Mouse (Mus musculus): ENCODE data around the gene Filip1l.

Gene Filip1l

GRCm38 (mm10) chr16:57437523-57438287, 84.8 kb downstream of the Filip1l start:
- no peak for DNase-seq

DNA sequence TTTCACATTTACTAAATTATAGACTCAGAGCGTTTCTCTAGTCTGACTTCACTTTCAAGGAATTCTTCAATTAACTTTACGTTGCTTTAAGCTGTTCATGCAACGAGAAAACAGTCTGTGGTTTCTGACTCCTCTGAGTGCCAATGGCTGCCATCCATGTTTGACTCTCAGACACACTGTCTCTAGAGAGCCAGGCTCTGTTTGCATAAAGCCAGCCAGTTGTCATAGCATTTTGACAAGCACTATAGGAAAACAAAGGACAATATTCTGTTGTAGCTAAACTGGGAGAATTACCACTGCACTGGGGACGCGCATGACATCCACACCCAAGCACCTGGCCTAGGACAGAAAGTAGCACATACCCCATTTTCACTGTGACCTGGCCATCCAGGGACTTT, 85.4 kb downstream of the Filip1l start:
- no peak for DNase-seq

DNA sequence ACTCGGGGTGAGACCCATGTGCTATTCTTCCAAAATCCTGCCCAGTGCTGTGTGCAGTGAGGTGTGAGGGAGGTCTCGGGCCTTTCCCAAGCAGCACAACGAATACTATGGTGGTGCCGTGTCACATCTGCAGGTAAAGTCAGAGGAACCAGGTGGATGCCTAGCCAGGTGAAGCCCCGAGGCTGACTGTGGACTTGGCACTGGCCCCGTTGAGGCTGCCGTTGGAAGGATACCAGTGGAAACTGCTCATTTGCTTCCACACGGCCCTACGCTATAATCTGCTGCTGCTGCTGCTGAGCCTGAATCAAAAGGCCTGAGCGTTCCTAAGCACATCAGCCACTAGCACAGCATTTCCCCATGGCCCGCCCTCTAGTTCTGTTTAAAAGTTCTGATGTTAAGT, 86.3 kb downstream of the Filip1l start:
- DNase-seq: no peak

GRCm38 (mm10) chr16:57440706-57441437, 88.0 kb downstream of the Filip1l start:
- DNase-seq: no peak

GRCm38 (mm10) chr16:57445096-57446094, 92.5 kb downstream of the Filip1l start:
- no peak for DNase-seq

DNA sequence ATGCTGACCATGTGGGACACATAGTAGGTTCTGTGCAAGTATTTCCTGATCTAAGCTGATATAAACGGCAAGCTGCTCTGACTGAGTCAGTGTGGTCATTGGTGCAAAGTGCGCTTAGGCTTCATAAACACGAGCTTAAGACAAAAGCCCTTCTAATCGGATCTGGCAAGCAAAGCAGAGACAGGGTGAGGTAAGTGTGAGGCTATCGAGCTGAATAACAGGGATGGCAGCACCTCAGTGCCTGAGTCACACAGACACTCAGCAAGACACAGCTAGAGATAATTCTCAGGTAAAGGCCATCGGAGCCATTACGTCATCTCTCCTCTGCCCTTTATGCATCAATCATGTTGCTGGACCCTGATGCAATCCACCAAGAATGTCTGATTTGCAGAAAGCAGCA, 100.1 kb downstream of the Filip1l start:
- peak in 1 of 2 experiments; percentile 12 for DNase-seq

DNA sequence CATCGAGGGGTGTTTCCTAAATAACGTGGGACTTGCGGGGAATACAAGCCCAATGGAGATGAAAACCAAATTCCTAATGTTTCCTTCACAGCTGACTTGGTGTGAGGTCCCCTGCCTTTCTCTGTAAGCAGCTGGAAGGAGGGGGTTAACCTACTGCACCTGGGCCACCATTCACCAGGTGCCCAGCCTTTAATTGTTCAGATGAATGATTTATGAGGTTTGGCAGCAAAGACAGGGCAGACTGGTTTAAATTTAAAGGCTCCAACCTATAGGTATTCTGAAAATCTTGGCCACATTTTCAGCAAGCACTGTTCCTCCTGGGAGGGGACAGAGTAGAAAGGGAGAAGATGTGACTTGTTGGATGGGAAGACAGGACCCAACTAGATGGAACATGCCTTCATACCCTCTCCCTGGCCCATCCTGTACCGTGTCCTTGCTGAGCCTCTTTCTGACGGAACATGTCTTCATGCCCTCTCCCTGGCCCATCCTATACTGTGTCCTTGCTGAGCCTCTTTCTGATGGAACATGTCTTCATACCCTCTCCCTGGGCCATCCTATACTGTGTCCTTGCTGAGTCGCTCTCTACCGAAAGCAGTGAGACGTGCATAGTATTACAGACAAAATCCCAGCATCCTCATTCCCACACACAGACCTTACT, 101.3 kb downstream of the Filip1l start:
- DNase-seq: no peak

DNA sequence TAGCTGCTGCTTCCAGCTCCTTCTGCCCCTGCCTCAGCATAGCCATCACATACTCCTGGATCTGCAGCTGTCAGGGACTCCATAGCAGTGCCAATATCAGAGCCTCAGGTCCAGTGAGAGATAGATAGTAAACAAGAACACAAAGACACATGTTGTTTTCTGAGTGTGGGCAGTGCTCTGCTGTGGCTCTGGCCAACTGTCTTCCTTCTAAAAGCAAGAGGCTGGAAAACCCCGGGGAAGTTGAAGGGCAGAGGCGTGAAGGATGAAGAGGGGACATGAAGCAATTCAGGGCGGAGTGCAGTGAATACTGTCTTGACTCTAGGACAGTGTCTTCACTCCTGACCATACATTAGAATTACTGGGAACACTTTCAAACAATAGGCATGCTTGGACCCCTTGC, 102.7 kb downstream of the Filip1l start:
- DNase-seq: no peak

GRCm38 (mm10) chr16:57456003-57456402, 103.1 kb downstream of the Filip1l start:
- no peak for DNase-seq

- no peak for DNase-seq
Observed at GRCm38 (mm10) chr16:57465386-57465913, 112.6 kb downstream of the Filip1l start.

DNA sequence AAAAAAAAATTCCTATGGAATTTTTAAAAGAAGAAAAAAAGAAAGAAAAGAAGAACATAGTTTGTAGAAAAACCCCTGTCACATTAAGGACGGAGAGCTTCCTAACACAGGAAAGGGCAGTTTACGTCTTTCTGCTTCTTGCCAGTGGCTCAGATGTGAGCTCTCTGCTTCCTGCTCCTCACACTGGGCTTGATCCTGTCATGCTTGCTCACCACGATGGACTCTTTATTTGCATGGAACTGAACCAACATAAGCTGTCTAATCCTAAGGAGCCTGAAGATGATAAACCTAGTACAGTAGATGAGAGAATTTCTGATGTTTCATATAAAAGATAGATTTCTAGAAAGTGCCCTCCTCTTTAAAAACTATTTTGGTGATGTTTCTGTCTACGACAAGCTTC, 116.4 kb downstream of the Filip1l start:
- DNase-seq: no peak

DNA sequence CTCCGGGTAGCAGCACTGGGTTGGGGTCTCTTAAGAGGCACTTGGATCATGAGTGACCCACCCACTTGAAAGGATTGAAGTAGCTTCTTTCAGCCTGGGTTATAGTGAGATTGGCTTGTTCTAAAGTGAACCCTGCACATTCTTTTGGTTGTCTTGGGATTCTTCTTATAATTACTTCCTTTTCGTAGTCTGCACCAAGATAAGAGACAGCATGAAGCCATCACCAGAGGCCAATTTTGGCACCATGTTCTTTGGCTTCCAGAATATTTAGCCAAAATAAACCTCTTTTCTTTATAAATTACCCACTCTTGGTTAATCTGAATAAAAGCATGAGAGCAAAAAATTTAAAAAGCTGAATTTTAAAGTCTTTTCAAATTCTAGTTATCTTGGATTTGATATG, 117.0 kb downstream of the Filip1l start:
- no peak for DNase-seq

- no peak for DNase-seq
Observed at GRCm38 (mm10) chr16:57470286-57470830, 117.5 kb downstream of the Filip1l start.

DNA sequence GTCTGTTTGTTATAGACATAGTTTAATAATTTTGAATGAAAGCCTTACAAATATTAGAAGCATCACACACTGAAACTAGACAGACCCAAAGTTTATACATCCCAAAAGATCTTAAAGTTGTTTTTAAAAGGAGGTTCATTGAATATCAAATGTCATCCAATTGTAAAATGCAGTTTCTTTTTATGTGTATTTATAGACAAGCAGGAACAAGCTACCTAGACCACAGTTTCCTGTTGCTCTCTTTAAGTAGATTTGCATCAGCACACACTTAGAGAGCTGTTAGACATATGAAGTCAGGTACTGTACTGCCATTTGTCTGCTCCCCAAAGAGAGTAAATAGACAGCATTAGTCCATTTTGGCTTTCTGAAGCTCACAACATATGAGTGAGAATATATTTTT, 118.2 kb downstream of the Filip1l start:
- DNase-seq: no peak

GRCm38 (mm10) chr16:57473415-57474085, 120.7 kb downstream of the Filip1l start:
- DNase-seq: no peak

DNA sequence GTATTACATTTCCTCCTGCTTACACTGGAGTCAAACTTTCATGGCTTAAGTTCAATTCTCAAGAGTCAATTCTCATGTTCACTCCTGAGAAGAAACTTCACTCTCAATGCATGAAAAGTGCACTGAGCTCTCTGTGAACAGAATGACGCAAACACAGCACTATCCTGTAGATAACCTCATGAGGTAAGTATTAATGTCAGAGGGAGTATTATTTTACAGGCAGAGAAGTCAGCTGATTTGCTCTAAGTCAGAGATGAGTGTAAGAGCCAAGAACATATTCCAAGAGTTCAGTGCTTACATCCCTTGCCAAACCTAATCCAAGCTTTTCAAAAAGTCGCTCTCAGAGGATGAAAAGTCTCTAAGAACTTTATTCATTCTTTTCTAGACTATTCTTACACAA, 125.6 kb downstream of the Filip1l start:
- no peak for DNase-seq

DNA sequence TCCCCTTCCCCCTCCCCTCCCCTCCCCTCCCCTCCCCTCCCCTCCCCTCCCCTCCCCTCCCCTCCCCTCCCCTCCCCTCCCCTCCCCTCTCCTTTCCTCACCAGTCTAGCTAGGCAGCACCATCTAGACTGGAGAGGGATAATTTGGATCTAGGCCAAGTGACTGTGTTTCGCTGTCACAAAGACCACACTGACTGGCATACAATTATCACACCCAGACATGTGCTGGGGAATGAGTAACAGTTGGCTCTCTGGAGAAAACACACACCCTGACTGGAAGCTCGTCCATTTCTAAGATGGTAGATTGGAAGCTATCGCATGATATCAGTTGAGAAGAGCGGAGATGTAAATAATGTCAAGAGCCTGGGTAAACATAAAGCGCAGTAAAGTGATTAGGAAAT, 126.9 kb downstream of the Filip1l start:
- no peak for DNase-seq

GRCm38 (mm10) chr16:57482264-57482663, 129.4 kb downstream of the Filip1l start:
- DNase-seq: no peak

DNA sequence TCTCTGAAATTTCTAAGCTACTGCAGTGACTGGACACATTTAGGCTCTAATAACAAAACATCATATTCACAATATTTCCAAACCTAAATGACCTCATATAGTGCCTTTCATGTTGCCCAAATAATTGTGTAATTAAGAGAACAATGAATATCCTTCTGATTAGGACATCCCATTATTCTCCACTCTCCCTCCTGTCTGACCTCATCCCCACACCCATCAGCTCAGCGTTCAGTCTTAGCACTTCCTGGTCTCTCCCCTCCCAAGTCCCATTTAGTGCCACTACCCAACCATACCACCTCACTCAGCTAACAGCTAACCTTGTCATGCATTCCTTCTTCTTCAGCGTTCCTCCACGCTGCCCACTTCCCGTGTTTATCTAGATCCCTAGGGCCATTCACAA, 130.0 kb downstream of the Filip1l start:
- no peak for DNase-seq

DNA sequence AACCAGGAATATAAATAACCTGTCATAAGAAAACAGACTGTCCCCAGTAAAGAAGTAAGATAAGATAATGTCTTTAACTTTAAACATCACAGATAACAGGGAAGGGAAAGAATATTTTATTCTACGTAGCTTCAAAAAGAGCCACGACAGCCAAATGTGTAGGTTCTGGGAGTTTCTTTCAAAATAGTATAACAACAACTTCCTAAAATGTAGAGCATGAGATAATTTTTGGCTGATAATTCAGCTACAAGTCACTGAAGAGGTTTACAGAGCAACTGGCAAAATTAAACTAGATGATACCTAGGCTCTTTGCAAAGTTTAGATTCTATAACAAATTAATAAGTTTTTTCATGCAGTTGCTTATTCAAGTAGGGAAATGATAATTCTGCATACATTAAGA, 130.6 kb downstream of the Filip1l start:
- no peak for DNase-seq

GRCm38 (mm10) chr16:57484043-57484795, 131.3 kb downstream of the Filip1l start:
- DNase-seq: no peak

Measured in lung, adult 18-20 months (tissue).